Mouse (Mus musculus) CD4-positive helper T cell, adult 2 months (primary cell): Measurements from ENCODE around the gene Nat8.
"Not testable (repeated sequence)": the region's sequence is repeated elsewhere in the genome, so short reads cannot be mapped to it uniquely, and the experiment has no call there.

Source experiments
- DNase-seq: peaks from one replicate; pipeline ENCODE4 v3.0.0-alpha.2; 2012; ENCODE audit warnings: low read depth, missing footprints, low spot score

Gene Nat8

GRCm38 (mm10) chr6:85836827-85837226, 4.9 kb upstream of the Nat8 start:
- not testable (repeated sequence) for DNase-seq

GRCm38 (mm10) chr6:85836098-85836497, 4.2 kb upstream of the Nat8 start:
- not testable (repeated sequence) for DNase-seq

- DNase-seq, result not testable (repeated sequence)
Observed at GRCm38 (mm10) chr6:85835104-85835503, 3.2 kb upstream of the Nat8 start.

DNA sequence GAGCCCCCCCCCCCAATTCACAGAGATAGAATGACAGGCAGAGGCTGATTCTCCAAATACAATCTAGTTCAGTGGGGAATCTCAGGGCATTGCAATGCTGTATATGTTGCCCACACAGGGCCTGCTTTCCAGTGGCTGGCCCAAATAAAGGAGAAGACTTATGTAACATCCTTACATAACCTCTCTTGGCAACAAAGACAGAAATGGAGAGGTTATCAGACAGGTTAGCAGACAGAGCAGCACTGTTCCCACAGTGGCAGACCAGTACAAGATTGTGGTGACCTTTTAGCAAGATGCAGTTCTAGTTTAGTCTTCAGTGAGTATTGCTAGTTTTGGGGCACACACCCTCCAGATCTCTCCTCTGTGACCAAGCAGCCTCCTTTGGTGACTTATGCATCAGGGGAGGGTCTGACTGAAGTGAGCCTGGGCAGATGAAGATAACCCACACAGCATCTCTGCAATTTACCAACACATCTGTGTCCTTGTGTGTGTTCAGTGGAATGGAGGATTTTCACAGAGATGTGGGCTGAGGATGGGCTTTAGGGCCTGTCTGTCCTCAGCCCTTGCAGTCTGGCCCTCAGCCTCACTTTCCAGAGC, 2.7 kb upstream of the Nat8 start:
- DNase-seq, result not testable (repeated sequence)

DNA sequence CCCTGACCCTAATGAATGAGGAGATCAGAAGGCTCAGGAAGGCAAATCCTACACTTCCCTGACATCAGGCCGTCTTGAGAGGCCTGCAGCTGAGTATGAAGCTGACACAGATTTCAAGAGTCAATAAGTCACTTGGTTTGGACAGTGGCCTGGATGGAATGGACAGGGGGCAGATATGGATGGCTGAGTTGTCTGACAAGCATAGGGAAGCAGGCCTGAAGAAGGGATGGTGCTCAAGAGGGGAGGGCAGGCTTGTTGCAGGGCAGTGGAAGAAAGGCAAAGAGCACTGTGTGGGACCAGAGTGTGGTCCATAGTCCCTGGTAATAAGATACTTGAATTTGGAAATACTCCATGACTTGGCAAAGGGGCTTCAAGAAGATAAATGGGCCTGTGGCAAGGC, 2.4 kb downstream of the Nat8 start:
- no peak for DNase-seq

- DNase-seq, result no peak
Observed at GRCm38 (mm10) chr6:85825886-85826285, 6.0 kb downstream of the Nat8 start.

DNA sequence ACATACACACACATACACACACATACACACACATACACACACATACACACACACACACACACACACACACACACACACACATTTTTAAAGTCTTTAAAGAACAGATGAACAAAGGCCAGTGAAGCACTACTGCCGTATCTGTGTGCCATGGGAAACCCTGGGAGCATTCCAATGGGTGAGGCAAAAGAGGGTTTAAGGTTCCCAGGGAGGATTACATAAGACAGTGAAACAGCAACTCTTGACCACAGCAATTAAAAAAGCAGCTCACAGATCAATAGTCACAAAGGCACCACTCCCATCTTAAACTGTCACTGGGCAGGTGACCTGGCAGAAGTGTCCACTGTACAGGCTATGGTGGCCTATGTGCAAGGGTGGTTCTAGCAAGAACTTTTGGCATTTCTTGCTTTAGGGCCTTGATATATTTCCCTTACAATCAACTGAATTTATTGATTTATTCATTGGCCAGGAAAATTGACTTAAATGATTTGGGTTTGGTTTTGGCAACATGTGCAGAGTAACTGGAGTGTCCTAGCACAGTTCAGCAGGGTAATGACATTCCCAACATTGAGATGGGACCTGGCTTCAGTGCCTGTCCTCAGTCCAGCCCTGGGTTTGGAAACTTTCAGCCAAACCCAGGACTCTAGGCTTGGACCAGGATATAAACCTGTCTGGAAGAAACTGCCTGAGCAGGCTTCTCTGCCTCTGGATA, 8.3 kb downstream of the Nat8 start:
- DNase-seq, result no peak

GRCm38 (mm10) chr6:85822286-85822685, 9.6 kb downstream of the Nat8 start:
- DNase-seq, result no peak

- no peak for DNase-seq
Observed at GRCm38 (mm10) chr6:85820837-85821236, 11.0 kb downstream of the Nat8 start, which contains the start of the genes Nat8f6 and Nat8f5. Nat8f6 (minus strand) TSS chr6:85820954. Nat8f5 (minus strand) TSS chr6:85820972.

DNA sequence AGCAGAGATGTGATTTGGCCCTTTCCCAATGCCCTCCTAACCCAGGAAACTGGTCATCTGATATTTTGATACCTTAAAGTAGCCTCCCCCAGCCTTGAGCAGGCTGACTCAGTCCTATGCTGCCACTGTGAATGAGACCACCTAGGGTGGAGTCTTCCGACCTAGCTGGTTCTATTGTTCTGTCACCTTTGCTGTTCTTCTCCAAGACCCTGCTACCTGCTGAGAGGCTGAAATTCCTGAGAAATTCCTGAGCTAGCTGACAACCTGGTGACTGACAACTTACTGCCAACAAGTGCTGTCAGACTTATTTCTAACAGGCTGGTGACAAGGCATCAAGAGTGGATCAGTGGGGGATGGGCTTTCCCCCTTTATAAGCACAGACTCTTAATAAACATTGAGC, 13.5 kb downstream of the Nat8 start:
- DNase-seq, result no peak

- DNase-seq, result no peak
Observed at GRCm38 (mm10) chr6:85813339-85813738, 18.5 kb downstream of the Nat8 start.

DNA sequence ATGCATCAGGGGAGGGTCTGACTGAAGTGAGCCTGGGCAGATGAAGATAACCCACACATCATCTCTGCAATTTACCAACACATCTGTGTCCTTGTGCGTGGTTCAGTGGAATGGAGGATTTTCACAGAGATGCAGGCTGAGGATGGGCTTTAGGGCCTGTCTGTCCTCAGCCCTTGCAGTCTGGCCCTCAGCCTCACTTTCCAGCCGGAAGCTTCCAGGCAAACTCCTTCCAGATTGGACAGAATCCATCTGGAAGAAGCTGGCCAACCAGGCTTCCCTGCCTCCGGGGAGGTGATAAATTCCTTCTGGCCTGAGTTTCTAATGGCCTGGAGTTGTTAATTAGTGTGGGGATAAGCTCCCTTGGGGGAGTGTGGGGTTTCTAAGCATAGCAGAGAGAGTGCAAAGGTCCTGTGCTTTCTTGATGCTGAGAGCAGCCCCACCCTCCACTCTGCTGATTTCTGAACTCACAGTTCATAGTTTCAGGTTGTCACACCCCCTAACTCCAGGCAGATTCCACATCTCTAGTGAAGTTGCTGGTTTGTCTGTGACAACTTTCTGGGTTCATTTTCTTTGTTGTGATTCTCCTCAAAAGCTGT, 20.8 kb downstream of the Nat8 start:
- not testable (repeated sequence) for DNase-seq

DNA sequence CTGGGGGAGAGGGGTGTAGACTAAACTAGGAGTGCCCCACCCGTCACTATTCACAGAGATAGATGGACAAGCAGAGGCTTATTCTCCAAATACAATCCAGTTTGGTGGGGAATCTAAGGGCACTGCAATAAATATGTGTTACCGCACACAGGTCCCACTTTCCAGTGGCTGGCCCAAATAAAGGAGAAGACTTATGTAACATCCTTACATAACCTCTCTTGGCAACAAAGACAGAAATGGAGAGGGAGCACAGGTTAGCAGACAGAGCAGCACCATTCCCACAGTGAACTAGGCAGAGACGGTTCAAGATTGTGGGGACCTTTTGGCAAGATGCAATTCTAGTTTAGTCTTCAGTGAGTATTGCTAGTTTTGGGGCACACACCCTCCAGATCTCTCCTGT, 21.4 kb downstream of the Nat8 start:
- DNase-seq, result not testable (repeated sequence)

- not testable (repeated sequence) for DNase-seq
Observed at GRCm38 (mm10) chr6:85809784-85810183, 22.1 kb downstream of the Nat8 start.

GRCm38 (mm10) chr6:85803180-85803579, 28.7 kb downstream of the Nat8 start:
- DNase-seq, result not testable (repeated sequence)
